Mouse (Mus musculus) CD4-positive helper T cell, adult 2 months (primary cell): Measurements from ENCODE around the gene Ppp2r5a.

ENCODE experiments used
- DNase-seq: peaks from one replicate; pipeline ENCODE4 v3.0.0-alpha.2; 2012; ENCODE audit warnings: low read depth, missing footprints, low spot score

The Ppp2r5a gene

GRCm38 (mm10) chr1:191418936-191419335 is 15.9 kb upstream of the Ppp2r5a start:
- no peak for DNase-seq

- DNase-seq: no peak
Observed at GRCm38 (mm10) chr1:191417111-191417510, 14.0 kb upstream of the Ppp2r5a start.

GRCm38 (mm10) chr1:191416611-191417010 is 13.5 kb upstream of the Ppp2r5a start:
- no peak for DNase-seq

- peak; percentile 26 for DNase-seq
Observed at GRCm38 (mm10) chr1:191414432-191414831, 11.4 kb upstream of the Ppp2r5a start.

GRCm38 (mm10) chr1:191413691-191414415 is 10.8 kb upstream of the Ppp2r5a start:
- DNase-seq: no peak

GRCm38 (mm10) chr1:191410294-191411036 is 7.4 kb upstream of the Ppp2r5a start:
- no peak for DNase-seq

GRCm38 (mm10) chr1:191407246-191407645 is 4.2 kb upstream of the Ppp2r5a start:
- no peak for DNase-seq

GRCm38 (mm10) chr1:191406516-191406915 is 3.4 kb upstream of the Ppp2r5a start:
- DNase-seq: no peak

- DNase-seq: peak; percentile 36
Observed at GRCm38 (mm10) chr1:191404721-191405329, 1.8 kb upstream of the Ppp2r5a start.

- DNase-seq: peak; percentile 38
Observed at GRCm38 (mm10) chr1:191404301-191404700, 1.2 kb upstream of the Ppp2r5a start.

GRCm38 (mm10) chr1:191402506-191402905 is 566 bp downstream of the Ppp2r5a start:
- peak; percentile 34 for DNase-seq

- DNase-seq: peak; percentile 100
Observed at GRCm38 (mm10) chr1:191396897-191397849, 5.9 kb downstream of the Ppp2r5a start.

- no peak for DNase-seq
Observed at GRCm38 (mm10) chr1:191396446-191396845, 6.6 kb downstream of the Ppp2r5a start.

- peak; percentile 82 for DNase-seq
Observed at GRCm38 (mm10) chr1:191395871-191396433, 7.1 kb downstream of the Ppp2r5a start.

GRCm38 (mm10) chr1:191395200-191395599 is 7.9 kb downstream of the Ppp2r5a start:
- no peak for DNase-seq

GRCm38 (mm10) chr1:191394126-191394525 is 8.9 kb downstream of the Ppp2r5a start:
- DNase-seq: no peak

GRCm38 (mm10) chr1:191393536-191393935 is 9.5 kb downstream of the Ppp2r5a start:
- DNase-seq: no peak

GRCm38 (mm10) chr1:191391311-191391710 is 11.8 kb downstream of the Ppp2r5a start:
- DNase-seq: peak; percentile 82

GRCm38 (mm10) chr1:191384786-191385430 is 18.2 kb downstream of the Ppp2r5a start:
- peak; percentile 30 for DNase-seq

- no peak for DNase-seq
Observed at GRCm38 (mm10) chr1:191381955-191382736, 20.9 kb downstream of the Ppp2r5a start.
